Comparison of ENCODE assay signal across 8 mouse cellular contexts in genomic region chr13:56191225-56191624, GRCm38 (mm10). TPM values are rescaled to one million over a fixed set of nuclear protein-coding genes. Genes with fewer than 3 reads are reported as not detected.
A peak's percentile ranks its signal among the peaks of the same experiment; 100 is the strongest.
DNase-seq lines count a peak whose midpoint lies in the region; ATAC-seq lines count a peak whose summit lies in the region.

No protein-coding gene starts in this region.

- no peaks in the 10 kb centered on the region for H3K36me3 ChIP-seq in midbrain, embryonic 11.5 days (ENCODE audit: control insufficient read depth, insufficient read depth, low read length)
- no peaks in the 10 kb centered on the region for H3K36me3 ChIP-seq in midbrain, embryonic 10.5 days

- H3K27ac ChIP-seq in midbrain, embryonic 11.5 days (ENCODE audit: low read depth, low read length): no peak overlapping the region
- H3K27ac ChIP-seq in midbrain, embryonic 10.5 days (replicated peaks): no peak overlapping the region

- no peaks in the 10 kb centered on the region; the same call in 1 of the 2 replicates for H3K9me3 ChIP-seq in midbrain, embryonic 11.5 days (ENCODE audit: control insufficient read depth, low read length)
- H3K9me3 ChIP-seq in midbrain, embryonic 10.5 days (replicated peaks): no peaks in the 10 kb centered on the region; the same call in 1 of the 2 replicates

- no peaks in the 10 kb centered on the region for H3K27me3 ChIP-seq in midbrain, embryonic 11.5 days (ENCODE audit: control insufficient read depth, insufficient read depth, low read length)
- H3K27me3 ChIP-seq in midbrain, embryonic 10.5 days (ENCODE audit: low read depth, poor library complexity, severe bottlenecking): peaks cover 6% of the 10 kb centered on the region

- H3K4me1 ChIP-seq in midbrain, embryonic 11.5 days (ENCODE audit: control insufficient read depth, insufficient read depth, low read length): no peaks in the 10 kb centered on the region
- no peaks in the 10 kb centered on the region for H3K4me1 ChIP-seq in midbrain, embryonic 10.5 days

- ATAC-seq in midbrain, embryonic 11.5 days (ENCODE audit: low FRiP score): no peak
- ATAC-seq in hematopoietic stem cell, adult 5-6 weeks (replicated peaks in 1 of 2; ENCODE audit: insufficient read depth in 1 of 2, low FRiP score in 2 of 2, low TSS enrichment in 1 of 2, low read depth in 1 of 2, poor library complexity in 2 of 2, severe bottlenecking in 2 of 2): peak; percentile 86 to 87
- no peak for ATAC-seq in cerebellum, adult (ENCODE audit: insufficient number of reproducible peaks, low FRiP score, low TSS enrichment)

- no peak overlapping the region for H3K4me2 ChIP-seq in midbrain, embryonic 11.5 days

- H3K4me3 ChIP-seq in midbrain, embryonic 11.5 days (ENCODE audit: low read depth, low read length): no peak overlapping the region
- H3K4me3 ChIP-seq in midbrain, embryonic 10.5 days: no peak overlapping the region

- 53% methylated on average over 3 of the region's 3 CpGs for WGBS in midbrain, embryonic 11.5 days
- WGBS in midbrain, embryonic 10.5 days: 47% methylated on average over 3 of the region's 3 CpGs

- no peak overlapping the region for H3K9ac ChIP-seq in midbrain, embryonic 11.5 days (ENCODE audit: low read length)

- peak; percentile 20 to 73 for DNase-seq in adrenal gland, adult (ENCODE audit: inconsistent age in 2 of 2, low spot score in 1 of 2)
- no peak for DNase-seq in adrenal gland, postnatal 4 days (ENCODE audit: low spot score in 2 of 2)
- DNase-seq in midbrain, embryonic 11.5 days (ENCODE audit: low spot score, missing footprints): peak; percentile 37
- DNase-seq in midbrain, embryonic 10.5 days (ENCODE audit: low spot score): no peak
- DNase-seq in spleen, postnatal 14 days (ENCODE audit: low spot score in 2 of 2): peak; percentile 41 to 65
- no peak for DNase-seq in embryo, embryonic 11 days

RNA-seq across cellular contexts. Expression of gene Tifab, which starts 12.5 kb away (rescaled TPM):
- total RNA-seq in adrenal gland, postnatal 4 days (2021): 1 to 10 TPM; 1.4 to 1.8 TPM
- 0.43 and 0.60 TPM in 2 replicates for polyA plus RNA-seq in midbrain, embryonic 11.5 days (2014; fragmentation: Nextera tagmentation; extraction: Ambion mirVana)
- polyA plus RNA-seq in midbrain, embryonic 10.5 days (2016; fragmentation: Nextera tagmentation; extraction: Ambion mirVana): 1.4 and 1.6 TPM in 2 replicates
- 5.0 and 9.5 TPM in 2 replicates for total RNA-seq in hematopoietic stem cell, adult 5-6 weeks (2017)

RNA-seq across cellular contexts. Expression of gene H2afy, which starts 55.1 kb away (rescaled TPM):
- total RNA-seq in adrenal gland, postnatal 4 days (2021): 100 to 1,000 TPM; 164 to 176 TPM
- 677 and 693 TPM in 2 replicates for polyA plus RNA-seq in midbrain, embryonic 11.5 days (2014; fragmentation: Nextera tagmentation; extraction: Ambion mirVana)
- 526 and 546 TPM in 2 replicates for polyA plus RNA-seq in midbrain, embryonic 10.5 days (2016; fragmentation: Nextera tagmentation; extraction: Ambion mirVana)
- total RNA-seq in hematopoietic stem cell, adult 5-6 weeks (2017): 1,843 and 2,010 TPM in 2 replicates

Comparison
In these comparisons a context has a peak if more than half of its experiments do, and no peak if none do; other contexts are left out.
1. DNase-seq: peak in adrenal gland, adult (2 of 2), midbrain, embryonic 11.5 days (single experiment) and spleen, postnatal 14 days (2 of 2); none in adrenal gland, postnatal 4 days (0 of 2), midbrain, embryonic 10.5 days (single experiment) and embryo, embryonic 11 days (single experiment).
2. ATAC-seq: peak in hematopoietic stem cell, adult 5-6 weeks (2 of 2); none in midbrain, embryonic 11.5 days (single experiment) and cerebellum, adult (single experiment).
3. RNA of gene H2afy, which starts 55.1 kb away (total RNA-seq): 1,843 to 2,010 TPM in hematopoietic stem cell, adult 5-6 weeks; 164 to 176 TPM in adrenal gland, postnatal 4 days; every median in the first group is over 10 times any median in the second.